Mouse (Mus musculus) cerebellum, adult 11-12 months (tissue): Measurements from ENCODE around the gene Cd59b.
"Not testable (repeated sequence)": the region's sequence is repeated elsewhere in the genome, so short reads cannot be mapped to it uniquely, and the experiment has no call there.

ENCODE experiments used
- DNase-seq: peaks from one replicate; pipeline ENCODE4 v3.0.0; 2022

The Cd59b gene

DNA sequence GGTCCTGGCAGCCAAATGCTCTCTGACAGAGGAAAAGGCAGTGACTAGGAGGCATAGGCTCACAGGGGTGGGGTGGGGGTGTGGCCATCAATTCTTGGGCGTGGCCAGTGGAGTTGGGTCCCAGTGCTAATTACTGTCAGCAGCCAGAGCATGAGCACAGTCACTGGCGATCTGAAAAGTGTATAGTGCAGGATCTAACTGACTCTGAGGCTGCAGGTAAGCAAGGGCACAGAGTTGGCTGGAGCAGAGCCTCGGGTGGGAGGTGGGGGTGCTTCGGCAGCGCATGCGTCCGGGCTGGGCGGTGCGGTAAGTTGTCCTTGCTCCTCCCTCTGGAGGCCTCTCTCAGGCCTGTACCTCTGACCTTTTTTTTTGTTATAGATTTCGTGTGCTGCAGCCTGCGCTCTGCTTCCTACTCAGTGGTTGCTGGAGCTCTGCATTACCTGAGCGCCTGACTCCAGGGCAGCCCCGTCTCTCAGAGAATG lies at the start of gene Cd59b:
Cd59b (plus strand) TSS at position 146 of the 482 bp plus-strand sequence.
- peak; percentile 27 for DNase-seq

DNA sequence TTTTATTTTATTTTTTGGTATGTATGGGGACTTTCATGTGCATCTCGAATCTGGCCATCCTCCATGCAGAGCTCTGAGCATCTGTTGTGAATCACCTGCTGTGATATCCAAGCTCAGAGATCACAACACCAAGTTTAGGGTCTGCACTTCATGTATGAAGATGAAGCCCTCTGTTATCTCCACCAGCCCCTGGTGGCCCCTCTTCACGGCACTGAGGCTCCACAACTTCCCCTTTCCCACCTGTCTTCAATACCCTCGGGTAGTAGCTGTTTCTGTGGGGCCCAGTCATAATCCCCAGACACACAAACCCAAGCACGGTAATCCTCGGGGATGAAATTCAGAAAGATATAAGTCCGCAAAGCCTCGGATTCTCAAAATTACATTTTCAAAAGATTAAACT lies 46.6 kb upstream of the Cd59b start:
- DNase-seq = no peak

DNA sequence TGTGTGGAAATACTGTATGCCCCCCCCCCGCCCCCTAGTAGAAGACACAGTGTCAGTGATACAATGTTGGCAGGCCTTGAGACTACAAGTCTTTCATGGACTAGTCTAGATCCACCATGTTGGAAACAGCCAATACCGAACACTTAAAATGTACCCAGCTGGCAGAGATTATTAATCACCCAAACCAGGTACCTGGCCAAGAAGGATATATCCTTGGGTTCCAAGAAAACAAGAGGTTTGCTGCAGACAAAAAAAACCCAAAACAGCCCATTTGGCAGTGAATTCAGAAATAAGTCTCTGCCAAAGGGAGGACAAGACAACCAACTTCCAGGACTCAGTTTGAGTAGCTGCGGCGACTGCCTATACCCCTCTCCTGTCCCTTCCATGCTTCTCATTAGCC lies 45.0 kb upstream of the Cd59b start:
- no peak for DNase-seq

DNA sequence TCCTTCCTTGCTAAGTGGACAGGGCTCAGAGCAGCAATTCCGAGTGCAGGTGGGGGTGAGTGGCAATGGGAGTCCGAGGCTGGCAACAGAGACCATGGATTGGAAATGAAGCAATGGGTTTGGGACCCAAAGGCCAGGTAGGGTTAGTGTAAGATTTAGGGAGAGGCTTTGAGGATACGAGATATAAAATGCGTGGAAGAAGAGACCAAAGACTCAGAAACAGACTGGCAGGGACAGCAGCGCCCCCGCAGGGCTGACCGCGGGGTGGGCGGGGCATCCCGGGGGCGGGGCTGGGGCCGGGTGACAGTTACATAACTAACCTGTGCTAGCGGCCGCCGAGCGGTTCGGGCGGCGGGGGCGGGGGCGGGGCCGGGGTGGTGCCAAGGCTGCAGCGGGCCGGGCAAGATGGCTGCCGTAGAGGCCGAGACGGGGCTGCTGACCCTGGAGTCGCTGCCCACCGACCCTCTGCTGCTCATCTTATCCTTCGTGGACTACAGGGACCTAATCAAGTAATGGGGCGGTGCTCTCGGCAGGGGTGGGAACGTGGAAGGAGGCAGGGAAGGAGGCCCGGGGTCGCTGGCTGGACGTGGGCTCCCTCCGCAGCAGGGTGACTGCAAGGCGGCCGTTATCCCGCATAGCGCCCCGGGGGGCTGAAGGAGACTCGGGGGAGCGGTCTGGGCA lies 42.1 kb upstream of the Cd59b start, which contains the start of gene Fbxo3:
Fbxo3 (plus strand) TSS at position 264 of the 681 bp plus-strand sequence.
- DNase-seq = peak; percentile 91

DNA sequence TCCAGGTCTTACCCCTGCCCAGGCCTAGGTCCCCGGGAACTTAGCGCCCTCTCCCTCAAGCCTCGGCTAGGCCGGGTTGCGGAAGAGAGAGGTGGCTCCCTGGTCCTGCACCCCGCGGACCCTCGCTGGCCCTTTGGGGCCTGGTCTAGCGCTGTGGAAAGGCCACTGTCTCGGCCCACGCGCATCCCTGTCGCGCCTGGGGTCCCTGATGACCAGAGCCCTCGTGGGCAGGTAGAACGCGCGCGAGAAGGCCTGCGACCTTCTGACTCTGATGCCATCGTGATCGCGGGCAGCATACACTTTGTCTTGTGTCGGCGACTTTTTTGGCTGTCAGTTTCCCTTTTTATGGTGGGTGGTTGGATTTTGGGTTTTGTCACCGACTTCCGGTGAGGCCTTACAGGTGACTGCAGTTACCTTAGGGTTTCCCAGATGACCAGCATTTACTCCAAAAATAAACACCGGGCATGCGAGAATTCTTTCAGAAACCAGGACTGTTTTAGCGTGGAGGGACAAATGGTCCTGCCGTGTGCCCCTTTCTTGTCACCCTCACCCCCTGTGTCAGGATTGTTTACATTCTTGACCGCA lies 41.4 kb upstream of the Cd59b start, which contains the start of gene 4931422A03Rik:
4931422A03Rik (minus strand) TSS at position 223 of the 585 bp plus-strand sequence.
- no peak for DNase-seq

DNA sequence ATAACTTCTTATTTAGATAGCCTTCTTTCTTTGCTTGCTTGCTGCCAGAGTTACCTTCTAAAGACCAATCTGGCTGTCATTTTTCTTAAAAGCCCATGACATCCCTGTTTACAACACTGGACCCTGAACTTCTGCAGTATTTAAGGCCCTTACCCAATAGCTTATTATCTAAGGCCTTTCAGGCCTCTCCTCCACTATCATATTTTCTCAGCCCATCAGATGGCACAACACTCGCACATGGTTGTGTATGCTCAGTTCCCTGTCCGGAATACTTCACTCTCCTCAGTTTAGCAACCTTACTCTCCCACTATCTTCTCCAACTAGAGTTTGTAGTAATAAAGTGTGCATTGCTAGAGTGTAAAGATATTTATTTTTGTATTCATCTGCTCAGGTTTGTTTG lies 40.6 kb upstream of the Cd59b start:
- DNase-seq = no peak

DNA sequence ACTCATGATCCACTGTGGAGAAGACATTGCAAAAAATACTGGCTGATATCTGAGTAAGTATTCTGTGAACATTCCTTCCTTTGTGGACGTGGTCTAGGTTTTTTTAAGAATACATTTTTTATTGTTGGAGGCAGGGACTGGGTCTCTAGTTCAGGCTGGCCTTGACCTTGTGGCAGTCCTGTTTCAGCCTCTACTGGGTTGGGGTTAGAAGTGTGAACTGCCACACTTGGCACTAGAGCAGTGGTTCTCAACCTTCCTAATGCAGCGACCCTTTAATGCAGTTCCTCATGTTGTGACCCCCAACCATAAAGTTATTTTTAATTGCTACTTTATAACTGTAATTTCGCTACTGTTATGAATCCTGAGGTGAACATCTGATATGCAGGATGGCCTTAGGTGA lies 39.3 kb upstream of the Cd59b start:
- no peak for DNase-seq

DNA sequence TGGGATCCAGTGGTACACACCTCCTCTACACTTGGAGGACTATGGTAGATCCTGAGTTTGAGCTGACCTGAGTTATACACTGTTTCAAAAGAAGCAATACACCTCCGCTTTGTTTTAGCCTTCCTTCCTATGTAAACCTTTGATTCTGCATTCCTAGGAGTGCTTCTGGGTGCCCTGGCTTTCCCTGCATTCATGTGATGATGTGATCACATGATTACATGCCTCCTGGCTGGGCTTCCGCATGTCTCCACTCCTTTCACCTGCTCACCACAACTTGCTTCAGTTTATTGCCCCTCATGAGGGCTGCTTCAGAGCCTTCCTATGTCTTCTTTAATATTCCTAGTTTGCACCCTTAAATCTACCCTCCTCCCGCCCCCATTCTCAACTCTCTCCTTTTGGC lies 37.6 kb upstream of the Cd59b start:
- no peak for DNase-seq

DNA sequence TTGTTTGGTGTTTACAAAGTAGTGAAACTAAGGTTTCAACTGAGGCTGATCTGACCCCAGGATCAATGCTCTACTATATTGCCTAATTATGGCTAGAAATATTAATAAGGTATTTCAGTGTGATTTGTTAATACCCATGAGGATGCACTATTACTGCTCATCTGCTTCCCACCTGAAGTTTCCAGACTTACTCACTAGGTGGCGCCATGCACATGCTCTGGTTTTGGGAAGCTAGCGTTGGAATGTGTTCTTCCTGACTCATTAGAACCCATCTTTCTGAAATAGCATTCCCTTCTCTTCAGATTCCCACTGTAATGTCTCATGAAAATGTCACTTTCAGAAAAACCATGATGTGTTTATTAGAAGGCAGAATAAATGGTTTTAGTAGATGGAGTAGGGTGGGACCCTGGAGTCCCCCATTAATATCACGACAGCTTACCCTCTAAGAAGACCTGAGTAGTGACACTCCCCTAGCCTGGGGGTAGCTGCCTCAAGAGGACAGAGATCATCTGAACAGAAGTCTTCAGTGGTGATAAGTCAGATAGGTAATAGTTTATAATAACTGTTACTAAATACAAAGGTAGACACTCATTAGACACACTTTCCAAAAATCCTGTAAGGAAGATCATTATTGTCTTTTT lies 34.7 kb upstream of the Cd59b start:
- peak; percentile 51 for DNase-seq

DNA sequence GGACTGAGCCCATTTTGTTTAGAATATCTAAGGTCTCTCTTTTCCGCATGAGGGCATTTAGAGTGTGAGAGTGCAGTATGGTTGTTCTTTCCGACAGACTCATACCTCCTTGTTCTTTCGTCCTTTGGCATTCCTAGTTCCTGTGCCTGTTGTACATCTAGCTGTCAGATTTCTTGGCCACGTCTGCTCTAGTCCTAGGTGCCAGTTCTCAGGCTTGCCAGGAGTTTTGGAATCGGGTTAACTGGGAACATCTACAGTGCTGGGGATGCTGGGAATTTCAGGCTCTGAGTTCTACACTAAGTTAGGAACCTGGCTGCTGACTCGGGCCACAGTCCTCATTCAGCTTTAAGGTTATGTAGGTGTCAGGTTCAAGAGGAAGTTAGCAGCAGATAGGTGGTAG lies 34.1 kb upstream of the Cd59b start:
- DNase-seq = no peak

DNA sequence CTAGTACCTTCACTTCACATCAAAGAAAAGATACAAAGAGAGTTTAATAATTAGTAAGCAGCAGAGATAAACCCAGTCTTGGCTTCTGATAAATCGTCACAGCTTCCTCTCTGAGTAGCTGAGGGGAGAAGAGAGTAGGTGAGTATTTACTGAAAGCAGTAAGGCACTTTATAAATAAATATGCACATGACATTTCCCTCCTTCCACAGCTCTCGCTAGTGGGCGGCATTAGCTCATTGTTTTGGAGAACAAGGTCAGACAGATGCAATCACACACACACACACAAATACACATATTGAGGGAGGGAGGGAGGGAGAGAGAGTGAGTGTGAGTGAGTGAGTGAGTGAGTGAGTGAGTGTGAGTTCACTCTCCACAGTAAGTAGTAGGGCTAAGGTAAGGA lies 33.3 kb upstream of the Cd59b start:
- no peak for DNase-seq

DNA sequence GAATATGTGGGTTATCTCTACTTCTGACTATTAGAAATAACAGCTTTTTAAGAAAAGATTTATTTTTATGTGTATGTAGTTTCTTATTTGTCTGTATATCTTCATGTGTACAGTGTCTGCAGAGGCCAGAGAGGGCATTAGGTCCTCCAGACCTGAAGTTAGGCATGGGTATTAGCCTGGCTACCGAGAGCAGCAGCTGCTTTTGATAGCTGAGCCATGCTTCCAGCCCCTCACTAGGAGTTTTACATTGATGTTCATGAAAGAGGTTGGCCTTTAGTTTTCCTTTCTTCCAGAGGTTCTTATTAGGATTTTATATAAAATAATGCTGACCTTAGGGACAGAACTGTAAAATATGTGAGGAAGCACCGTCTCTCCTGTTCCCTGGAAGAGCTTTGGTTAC lies 31.4 kb upstream of the Cd59b start:
- no peak for DNase-seq

DNA sequence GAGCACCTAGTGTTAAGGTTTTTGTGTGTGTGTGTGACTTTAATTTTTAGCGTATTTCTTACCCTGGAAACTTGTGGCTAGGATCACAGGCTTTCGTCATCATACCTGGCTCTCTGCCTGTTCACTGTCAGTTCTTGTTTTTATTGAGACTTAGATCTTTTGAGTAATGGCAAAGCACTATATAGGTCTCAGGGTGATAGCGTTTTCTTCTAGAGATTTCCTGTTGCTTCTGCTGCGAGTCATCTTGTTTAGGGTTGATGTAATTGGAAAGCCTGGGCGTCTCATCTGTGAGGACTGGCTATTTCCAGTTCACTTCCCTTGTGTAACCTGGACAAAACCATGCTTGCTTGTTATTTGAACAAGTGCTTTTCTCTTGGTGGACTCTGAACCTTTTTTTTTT lies 28.0 kb upstream of the Cd59b start:
- no peak for DNase-seq

DNA sequence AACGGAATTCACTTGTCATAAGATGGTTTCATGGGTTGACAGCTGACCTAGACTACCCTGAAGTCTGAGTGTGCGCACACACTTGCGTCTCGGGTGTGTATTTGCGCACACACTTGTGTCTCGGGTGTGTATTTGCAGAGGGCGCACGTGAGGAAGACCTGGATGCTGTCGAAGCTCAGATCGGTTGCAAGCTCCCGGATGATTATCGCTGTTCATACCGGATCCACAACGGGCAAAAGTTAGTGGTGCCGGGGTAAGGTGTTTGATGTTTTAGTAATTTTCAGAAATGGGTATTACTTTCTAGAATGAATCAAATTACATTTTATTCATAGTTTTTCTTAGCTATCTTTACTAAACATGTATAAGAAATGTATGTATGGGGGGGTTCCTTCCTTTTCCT lies 26.9 kb upstream of the Cd59b start:
- DNase-seq = no peak

DNA sequence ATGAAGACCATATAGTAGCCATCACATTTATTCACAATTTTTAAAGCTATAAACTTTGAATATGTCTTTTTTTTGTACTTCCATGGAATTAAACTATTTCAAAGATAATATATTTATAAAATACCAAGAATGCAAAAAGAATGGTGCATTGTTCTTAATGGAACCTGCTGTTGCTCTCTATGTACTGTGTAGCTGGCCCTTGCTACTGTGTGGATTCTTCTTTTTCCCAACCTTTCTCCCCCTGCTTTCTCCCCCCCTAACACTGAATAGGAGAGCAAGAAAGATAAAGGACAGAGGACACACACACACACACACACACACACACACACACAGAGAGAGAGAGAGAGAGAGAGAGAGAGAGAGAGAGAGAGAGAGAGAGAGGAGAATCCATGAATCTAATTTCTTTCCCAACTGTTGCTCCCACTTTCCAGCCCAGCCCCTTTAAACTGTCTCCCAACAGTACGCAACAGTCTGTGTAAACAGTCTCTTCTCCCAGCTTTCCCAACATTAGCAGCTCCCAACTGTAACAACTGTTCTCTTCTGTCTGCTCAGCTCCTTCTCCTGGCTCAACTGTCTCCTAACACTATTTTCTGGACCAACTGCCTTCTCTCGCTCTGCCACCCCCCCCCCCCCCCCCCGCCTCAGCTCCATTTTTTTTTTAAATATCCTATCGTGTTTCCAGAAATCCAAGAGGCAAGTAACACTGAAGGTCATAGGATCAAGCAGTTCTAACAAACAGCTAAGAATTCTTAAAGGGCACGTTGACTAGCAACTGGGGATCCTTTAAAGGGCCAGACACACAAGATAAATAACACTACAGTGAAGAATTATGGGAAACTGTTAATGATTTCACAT lies 25.8 kb upstream of the Cd59b start:
- DNase-seq = no peak

DNA sequence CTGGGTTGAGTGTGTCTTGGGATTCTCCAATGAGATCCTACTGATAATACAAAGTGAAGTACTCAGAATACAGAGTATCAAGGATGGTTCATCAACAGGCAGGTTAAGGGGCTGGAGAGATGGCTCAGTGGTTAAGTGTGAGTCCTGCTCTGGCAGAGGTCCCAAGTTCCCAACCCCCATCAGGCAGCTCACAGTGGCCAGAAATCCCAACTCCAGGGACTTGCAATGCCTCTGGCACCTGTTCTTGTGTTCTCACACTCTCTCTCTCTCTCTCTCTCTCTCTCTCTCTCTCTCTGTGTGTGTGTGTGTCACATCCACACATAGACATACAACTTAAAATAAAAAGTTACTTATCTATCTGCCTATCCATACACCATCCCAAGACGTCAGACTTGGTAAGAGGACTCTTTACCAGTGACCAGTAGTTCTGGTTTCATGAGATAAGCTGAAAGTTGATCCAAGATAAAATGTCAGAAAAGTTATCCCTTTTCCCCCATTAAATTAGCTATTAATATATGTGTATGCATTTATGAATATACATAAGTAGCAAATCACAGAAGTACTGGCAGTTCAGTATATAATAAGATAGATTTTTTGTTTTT lies 25.1 kb upstream of the Cd59b start:
- DNase-seq = no peak

DNA sequence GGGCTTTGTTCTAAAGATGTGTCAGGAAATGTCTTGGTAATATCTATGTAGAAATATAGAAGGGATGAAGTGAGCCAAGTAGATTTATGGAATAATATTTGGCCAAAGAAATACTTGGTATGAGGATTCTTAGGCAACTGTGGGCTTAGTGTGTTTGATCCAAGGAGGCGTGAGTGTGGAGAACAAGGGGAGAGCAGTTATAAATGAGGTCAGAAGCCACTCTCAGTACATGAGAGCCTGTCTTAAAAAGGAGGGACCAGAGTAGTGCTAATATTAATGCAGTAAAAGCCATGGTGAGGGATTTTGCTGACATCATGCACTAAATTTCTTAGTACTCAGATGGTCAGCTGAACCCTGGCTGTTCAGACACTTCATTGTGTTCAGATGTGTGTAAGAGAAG lies 11.3 kb upstream of the Cd59b start:
- no peak for DNase-seq

DNA sequence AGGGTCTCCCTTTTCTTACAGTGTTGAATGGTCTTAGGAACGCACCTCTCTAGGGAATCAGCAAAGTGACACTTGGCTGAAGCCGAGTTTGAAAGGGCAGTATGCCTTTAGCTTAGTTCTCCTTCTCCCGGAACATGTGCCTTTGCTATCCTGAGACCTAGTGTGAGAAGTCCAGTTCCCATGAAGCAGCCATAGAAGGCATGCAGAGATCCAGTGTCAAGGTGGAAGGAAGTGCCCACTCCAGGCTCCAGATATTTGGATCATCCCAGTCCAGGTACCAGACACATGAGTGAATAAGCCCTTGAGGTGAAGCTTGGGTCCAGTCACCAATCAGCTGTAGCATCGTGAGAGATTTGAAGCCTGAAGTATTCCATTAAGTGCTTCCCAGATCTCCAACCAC lies 10.7 kb upstream of the Cd59b start:
- DNase-seq = no peak

DNA sequence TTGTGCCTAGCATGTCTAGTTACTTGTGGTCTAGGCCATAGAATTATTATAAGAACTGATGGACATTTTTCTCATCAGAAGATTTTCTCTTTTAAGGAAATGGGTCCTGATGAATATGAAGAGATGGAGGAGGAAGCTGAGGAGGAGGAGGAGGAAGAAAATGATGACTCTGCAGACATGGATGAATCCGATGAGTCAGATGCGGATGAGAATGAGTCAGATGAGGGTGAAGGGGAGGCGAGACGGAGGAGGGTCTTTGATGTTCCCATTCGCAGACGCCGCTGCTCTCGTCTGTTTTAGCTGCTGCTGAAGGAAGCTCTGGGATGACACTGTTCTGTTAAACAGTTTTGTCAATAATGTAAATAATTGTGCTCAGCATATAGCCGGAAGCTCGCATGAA lies 9.9 kb upstream of the Cd59b start:
- no peak for DNase-seq

DNA sequence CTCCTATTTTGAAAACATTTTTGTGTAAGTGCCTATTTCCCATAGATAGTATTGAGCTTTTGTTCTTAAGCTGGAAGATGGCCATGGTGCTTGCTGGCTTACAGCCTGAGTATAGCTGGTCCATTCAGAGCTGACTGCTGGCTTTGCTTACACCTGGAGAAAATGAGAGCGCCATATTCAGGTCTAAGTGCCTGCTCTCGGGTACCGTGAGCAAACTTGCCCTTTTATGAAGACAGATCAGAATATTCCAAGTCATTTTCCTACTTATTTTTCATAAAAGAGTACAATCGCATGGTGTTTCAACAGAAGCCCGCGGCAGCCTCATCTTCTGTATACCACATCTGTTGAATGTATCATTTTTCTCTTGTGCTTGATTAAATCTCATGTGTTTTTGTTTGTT lies 8.7 kb upstream of the Cd59b start:
- DNase-seq = no peak

DNA sequence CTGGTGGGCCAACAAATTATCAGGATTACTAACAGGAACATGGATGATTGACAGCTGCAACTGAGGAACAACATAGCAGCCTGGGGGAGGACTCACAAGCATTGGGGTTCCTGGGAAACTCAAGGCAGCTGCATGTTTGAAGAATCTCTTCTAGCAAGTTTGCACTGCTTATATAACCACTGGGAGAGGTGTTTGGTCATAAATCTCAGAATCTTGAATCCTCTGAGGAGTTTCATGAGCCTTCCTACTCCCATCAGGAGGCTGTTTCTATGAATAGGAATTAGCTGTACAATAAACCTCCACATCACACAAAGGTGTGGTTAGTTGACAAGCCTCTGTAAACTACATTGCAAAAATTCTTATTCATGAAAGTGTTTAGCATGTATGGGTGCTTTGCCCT lies 7.0 kb upstream of the Cd59b start:
- no peak for DNase-seq

DNA sequence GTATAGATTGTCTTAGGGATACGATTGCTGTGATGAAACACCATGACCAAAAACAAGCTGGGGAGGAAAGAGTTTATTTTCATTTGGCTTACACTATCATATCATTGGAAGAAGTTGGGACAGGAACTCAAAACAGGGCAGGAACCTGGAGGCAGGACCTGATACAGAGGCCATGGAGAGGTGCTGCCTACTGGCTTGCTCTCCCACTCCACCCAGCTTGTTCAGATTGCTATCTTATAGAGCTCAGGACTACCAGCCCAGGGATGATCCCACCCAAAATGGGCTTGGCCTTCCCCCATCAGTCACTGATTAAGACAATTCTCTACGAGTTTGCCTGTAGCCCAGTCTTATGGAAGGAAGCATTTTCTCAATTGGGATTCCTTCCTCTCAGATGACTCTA lies 5.5 kb upstream of the Cd59b start:
- DNase-seq = no peak

DNA sequence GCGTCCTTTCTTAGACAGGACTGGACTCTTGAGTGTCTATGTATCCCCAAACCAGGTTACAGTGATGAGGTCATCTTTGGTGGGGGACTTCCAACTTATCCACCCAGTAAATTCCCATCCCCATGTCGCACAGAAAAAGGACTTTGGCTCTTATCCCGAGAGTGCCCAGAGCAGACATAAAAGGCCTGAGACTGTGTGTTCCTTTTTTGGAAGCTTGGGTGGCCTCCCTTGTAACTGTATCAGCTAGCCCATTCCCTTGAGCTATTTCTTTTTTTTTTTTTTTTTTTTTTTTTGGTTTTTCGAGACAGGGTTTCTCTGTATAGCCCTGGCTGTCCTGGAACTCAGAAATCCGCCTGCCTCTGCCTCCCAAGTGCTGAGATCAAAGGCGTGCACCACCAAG lies 4.1 kb upstream of the Cd59b start, which contains the start of gene Gm10912:
Gm10912 (plus strand) TSS at position 301 of the 400 bp plus-strand sequence.
- not testable (repeated sequence) for DNase-seq
